Mouse (Mus musculus) ES-Bruce4 (cell line): Measurements from ENCODE around the gene Rrnad1.

Experiments
- CTCF ChIP-seq: IDR thresholded peaks from one replicate; pipeline ENCODE4 v1.8.1; 2011; ENCODE audit warnings: low read depth, low read length
- EP300 ChIP-seq: IDR thresholded peaks from 2 replicates; pipeline ENCODE4 v1.6.1; 2011; ENCODE audit warnings: low read depth, low read length; ENCODE audit not compliant: insufficient read depth
- POLR2A ChIP-seq: IDR thresholded peaks from one replicate; pipeline ENCODE4 v1.8.1; 2011; ENCODE audit warnings: low read length; ENCODE audit not compliant: insufficient read depth

- no peak for TF ChIP-seq EP300
- no peak for TF ChIP-seq CTCF
- TF ChIP-seq POLR2A, result no peak
Observed at GRCm38 (mm10) chr3:87909381-87909780, 21.1 kb downstream of the Rrnad1 start.
